Mouse (Mus musculus) limb, embryonic 14.5 days (tissue): ENCODE measurements at regions not wholly inside any gene's neighbourhood (a gene's known extent, or its start where the extent isn't known, plus 50 kb on each side); places are given as distances from the start of the nearest gene placed in this dataset.

Experiments used
- ATAC-seq: fragments of 200-750 bp; cut with Nextera tagmentation; 2 replicates; pipeline ENCODE4 v1.8.0; 2017; ENCODE audit warnings: low read depth, moderate number of reproducible peaks, moderate TSS enrichment; ENCODE audit not compliant: low FRiP score
- DNase-seq: peaks from one replicate; pipeline ENCODE4 v3.0.0-alpha.2; 2015; ENCODE audit warnings: low spot score
- H3K27ac ChIP-seq: fragments of 300-500 bp; sonication (generic); replicated peaks from 2 replicates; pipeline ENCODE4 v1.5.1; 2014; ENCODE audit warnings: low read depth, mild to moderate bottlenecking, low read length, moderate library complexity, mixed read lengths
- H3K27me3 ChIP-seq: fragments of 300-500 bp; sonication (generic); 2 replicates; pipeline ENCODE4 v1.6.1; 2014; ENCODE audit warnings: low read length, mixed read lengths; ENCODE audit not compliant: control insufficient read depth, insufficient read depth
- H3K36me3 ChIP-seq: fragments of 300-500 bp; sonication (generic); 2 replicates; pipeline ENCODE4 v1.6.1; 2014; ENCODE audit warnings: mild to moderate bottlenecking, low read length, moderate library complexity, mixed read lengths; ENCODE audit not compliant: control insufficient read depth, insufficient read depth
- H3K4me1 ChIP-seq: fragments of 300-500 bp; sonication (generic); 2 replicates; pipeline ENCODE4 v1.6.1; 2014; ENCODE audit warnings: antibody characterized with exemption, low read length, mixed read lengths; ENCODE audit not compliant: control insufficient read depth, insufficient read depth
- H3K4me2 ChIP-seq: fragments of 300-500 bp; sonication (generic); replicated peaks from 2 replicates; pipeline ENCODE4 v1.6.1; 2014; ENCODE audit warnings: low read depth, mild to moderate bottlenecking, low read length, moderate library complexity; ENCODE audit not compliant: severe bottlenecking
- H3K4me3 ChIP-seq: fragments of 300-500 bp; sonication (generic); replicated peaks from 2 replicates; pipeline ENCODE4 v1.5.1; 2014; ENCODE audit warnings: low read length
- H3K9ac ChIP-seq: fragments of 300-500 bp; sonication (generic); 2 replicates; pipeline ENCODE4 v1.6.1; 2014; ENCODE audit warnings: mild to moderate bottlenecking, low read depth, low read length, moderate library complexity; ENCODE audit not compliant: severe bottlenecking
- H3K9me3 ChIP-seq: fragments of 300-500 bp; sonication (generic); 2 replicates; pipeline ENCODE4 v1.6.1; 2016; ENCODE audit warnings: low read length; ENCODE audit not compliant: control insufficient read depth
- POLR2A ChIP-seq: fragments of 200-500 bp; IDR thresholded peaks from 2 replicates; pipeline ENCODE4 v1.8.0; 2012; ENCODE audit warnings: inconsistent platforms, mild to moderate bottlenecking, moderate library complexity, borderline replicate concordance; ENCODE audit not compliant: insufficient read depth, insufficient read length; ENCODE audit errors: extremely low read depth
- WGBS: fragments of 180-500 bp; shearing (Covaris S2); extraction: QIAGEN DNeasy Blood & Tissue Kit; methylation state at CpG from one replicate; pipeline ENCODE4 v1.1.7; 2014; 5-methylcytosine and 5-hydroxymethylcytosine counted together

DNA sequence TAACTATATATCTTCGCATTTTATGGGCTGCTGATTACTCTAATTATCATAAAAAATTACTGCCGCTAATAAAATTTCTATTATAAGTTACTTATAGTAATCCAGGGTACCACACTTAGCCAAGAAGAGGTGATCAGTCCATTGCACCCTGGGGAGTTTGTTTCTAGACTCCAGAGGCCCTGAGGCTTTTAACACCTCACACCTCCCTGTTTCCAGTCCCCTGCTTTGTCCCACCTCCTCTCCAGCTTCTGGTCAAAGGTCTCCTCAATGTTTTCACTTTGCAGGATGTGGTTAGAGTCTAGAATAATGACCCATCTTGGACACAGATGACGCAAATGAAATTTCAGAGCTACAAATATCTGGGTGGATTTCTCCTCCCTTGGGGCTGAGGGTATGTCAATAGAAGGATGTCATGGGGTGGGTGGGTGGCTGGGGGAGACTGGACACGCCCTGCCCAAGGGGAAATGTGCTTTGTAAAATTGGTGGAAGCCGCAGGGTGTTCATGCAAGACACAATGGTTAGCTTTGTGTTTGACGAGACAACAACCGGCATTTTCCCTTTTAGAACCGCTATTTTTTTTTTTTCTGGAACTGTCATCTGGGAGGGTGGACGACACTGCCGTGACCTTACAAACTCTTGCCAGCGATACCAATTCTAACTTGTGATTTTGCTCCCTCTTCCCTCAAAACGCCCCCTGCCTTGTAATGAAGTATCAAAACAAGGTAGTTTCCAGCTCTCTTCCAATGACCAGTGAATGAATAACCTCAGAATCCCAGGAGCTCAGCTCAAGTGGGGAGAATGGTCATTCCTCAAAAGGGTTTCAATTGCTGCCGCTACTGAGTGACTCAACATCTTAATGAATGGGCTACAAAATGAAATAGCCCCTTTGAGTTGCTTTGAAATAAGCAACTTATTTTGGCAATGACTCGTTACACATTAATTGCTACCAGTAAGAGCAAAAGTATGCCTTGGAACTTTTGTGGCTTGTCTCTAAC lies 207.0 kb upstream of the Irx3 start:
- DNase-seq: no peak
- peaks cover 62% of the 10 kb centered on the region for H3K27me3 ChIP-seq
- no peaks in the 10 kb centered on the region for H3K36me3 ChIP-seq
- H3K9ac ChIP-seq: no peak overlapping the region
- no peak for ATAC-seq
- H3K9me3 ChIP-seq: no peaks in the 10 kb centered on the region
- no peak for TF ChIP-seq POLR2A
- 44% methylated on average over 14 of the region's 14 CpGs for WGBS
- no peak overlapping the region for H3K27ac ChIP-seq
- no peak overlapping the region for H3K4me2 ChIP-seq
- no peaks in the 10 kb centered on the region for H3K4me1 ChIP-seq
- H3K4me3 ChIP-seq: no peak overlapping the region

GRCm38 (mm10) chr8:92005091-92005490 lies 203.2 kb upstream of the Irx3 start:
- no peak for TF ChIP-seq POLR2A
- H3K27me3 ChIP-seq: peaks cover 74% of the 10 kb centered on the region
- H3K4me1 ChIP-seq: no peaks in the 10 kb centered on the region
- ATAC-seq (no peak), DNase-seq (no peak)
- no peak overlapping the region for H3K4me3 ChIP-seq
- WGBS: 94% methylated on average over 2 of the region's 2 CpGs
- H3K27ac ChIP-seq: no peak overlapping the region
- 0 out of 2 replicates have a peak, but pooled peaks cover 8% of the 10 kb centered on the region for H3K9me3 ChIP-seq
- H3K36me3 ChIP-seq: no peaks in the 10 kb centered on the region
- H3K9ac ChIP-seq: no peak overlapping the region
- H3K4me2 ChIP-seq: no peak overlapping the region

DNA sequence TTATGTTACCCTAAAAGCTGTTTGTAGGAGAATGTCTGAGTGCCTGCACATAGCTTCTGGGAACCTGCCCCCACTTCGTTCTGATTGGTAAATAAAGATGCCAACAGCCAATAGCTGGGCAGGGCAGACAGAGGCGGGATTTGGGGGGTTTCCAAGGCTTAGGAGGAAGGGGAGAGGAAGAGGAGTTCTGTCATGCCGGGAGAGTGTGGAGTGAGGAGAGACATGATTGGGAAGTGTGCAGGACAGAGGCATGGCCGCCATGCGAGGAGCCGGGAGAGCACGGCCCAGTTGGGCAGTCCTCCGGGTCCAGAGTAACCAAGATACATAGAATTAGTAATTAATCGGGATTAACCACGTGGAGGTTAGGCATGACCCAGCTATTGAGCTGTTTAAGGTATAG lies 202.7 kb upstream of the Irx3 start:
- Histone ChIP-seq H3K4me3 (no peak overlapping the region), H3K27ac (no peak overlapping the region), H3K4me1 (no peaks in the 10 kb centered on the region), H3K27me3 (peaks cover 74% of the 10 kb centered on the region), H3K9me3 (0 out of 2 replicates have a peak, but pooled peaks cover 8% of the 10 kb centered on the region), H3K9ac (no peak overlapping the region), H3K4me2 (no peak overlapping the region), H3K36me3 (no peaks in the 10 kb centered on the region)
- no peak for TF ChIP-seq POLR2A
- DNase-seq (no peak), ATAC-seq (no peak)
- 72% methylated on average over 10 of the region's 10 CpGs for WGBS

DNA sequence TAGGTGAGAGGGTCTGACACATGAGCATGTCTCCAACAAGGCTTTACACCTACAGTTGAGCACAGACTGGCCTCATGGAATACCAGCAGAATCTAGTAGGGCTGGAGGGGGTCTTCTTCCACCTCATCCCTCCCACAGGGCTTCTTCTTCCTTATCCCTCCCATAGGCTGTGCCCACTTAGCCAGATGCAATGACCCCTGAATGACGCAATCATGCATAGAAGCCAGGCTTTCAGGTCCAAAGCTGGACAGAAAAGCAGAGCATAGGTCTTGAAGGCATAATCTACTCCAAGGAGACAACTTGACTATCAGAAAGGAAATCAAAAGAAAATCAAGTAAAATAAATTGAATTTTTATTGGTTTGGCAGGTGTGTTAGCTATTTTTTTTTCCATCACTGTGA lies 198.5 kb upstream of the Irx3 start:
- Histone ChIP-seq H3K9ac (no peak overlapping the region), H3K27me3 (peaks cover 80% of the 10 kb centered on the region), H3K4me3 (no peak overlapping the region), H3K9me3 (peaks cover 14% of the 10 kb centered on the region; the same call in 1 of the 2 replicates), H3K4me2 (no peak overlapping the region), H3K27ac (no peak overlapping the region), H3K36me3 (no peaks in the 10 kb centered on the region), H3K4me1 (peaks cover 16% of the 10 kb centered on the region)
- TF ChIP-seq POLR2A: no peak
- DNase-seq (no peak), ATAC-seq (no peak)
- WGBS: 93% methylated on average over 1 of the region's 1 CpGs

DNA sequence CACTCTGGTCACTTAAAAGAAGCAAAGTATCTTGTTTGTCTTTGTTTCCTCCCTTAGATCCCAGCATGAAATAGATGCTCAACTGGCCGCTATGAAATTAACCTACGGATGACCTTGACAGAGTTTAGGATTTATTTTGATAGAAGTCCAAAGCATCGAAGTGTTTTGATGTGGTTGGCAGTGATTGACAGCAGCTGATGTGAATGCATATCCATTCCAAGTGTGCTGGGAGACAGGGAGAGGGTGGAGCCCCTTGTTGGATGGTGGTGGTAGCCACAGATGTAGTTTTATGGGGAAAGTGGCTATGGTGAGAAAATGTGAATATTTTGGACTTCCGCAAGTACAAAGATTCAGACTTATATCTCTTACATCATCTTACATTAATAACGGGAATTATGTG lies 197.8 kb upstream of the Irx3 start:
- no peak overlapping the region for H3K4me3 ChIP-seq
- no peak overlapping the region for H3K4me2 ChIP-seq
- ATAC-seq (no peak), DNase-seq (no peak)
- no peak overlapping the region for H3K27ac ChIP-seq
- WGBS: 79% methylated on average over 5 of the region's 5 CpGs
- H3K9me3 ChIP-seq: peaks cover 14% of the 10 kb centered on the region; the same call in 1 of the 2 replicates
- no peak overlapping the region for H3K9ac ChIP-seq
- H3K4me1 ChIP-seq: peaks cover 16% of the 10 kb centered on the region
- TF ChIP-seq POLR2A: no peak
- peaks cover 80% of the 10 kb centered on the region for H3K27me3 ChIP-seq
- H3K36me3 ChIP-seq: no peaks in the 10 kb centered on the region
